Mouse (Mus musculus) limb, embryonic 15.5 days (tissue): ENCODE data around the gene Adamts1. TPM values are rescaled to one million over a fixed set of nuclear protein-coding genes. Genes with fewer than 3 reads are reported as not detected.

Experiments
- ATAC-seq: fragments of 200-750 bp; cut with Nextera tagmentation; 2 replicates; pipeline ENCODE4 v1.8.0; 2017; ENCODE audit warnings: low read depth, moderate TSS enrichment; ENCODE audit not compliant: insufficient number of reproducible peaks, low FRiP score, low TSS enrichment
- H3K27ac ChIP-seq: fragments of 300-500 bp; sonication (generic); 2 replicates; pipeline ENCODE4 v1.5.1; 2015; ENCODE audit warnings: moderate library complexity, mild to moderate bottlenecking, inconsistent platforms
- H3K27me3 ChIP-seq: fragments of 300-500 bp; sonication (generic); 2 replicates; pipeline ENCODE4 v1.6.1; 2015; ENCODE audit warnings: inconsistent platforms
- H3K36me3 ChIP-seq: fragments of 300-500 bp; sonication (generic); 2 replicates; pipeline ENCODE4 v1.6.1; 2015; ENCODE audit warnings: inconsistent platforms
- H3K4me1 ChIP-seq: fragments of 300-500 bp; sonication (generic); 2 replicates; pipeline ENCODE4 v1.6.1; 2015; ENCODE audit warnings: inconsistent platforms
- H3K4me2 ChIP-seq: fragments of 300-500 bp; sonication (generic); 2 replicates; pipeline ENCODE4 v1.6.1; 2015; ENCODE audit warnings: mild to moderate bottlenecking, inconsistent platforms
- H3K4me3 ChIP-seq: fragments of 300-500 bp; sonication (generic); 2 replicates; pipeline ENCODE4 v1.5.1; 2015; ENCODE audit warnings: mild to moderate bottlenecking, inconsistent platforms
- H3K9ac ChIP-seq: fragments of 300-500 bp; sonication (generic); 2 replicates; pipeline ENCODE4 v1.6.1; 2015; ENCODE audit warnings: inconsistent platforms
- H3K9me3 ChIP-seq: fragments of 300-500 bp; sonication (generic); 2 replicates; pipeline ENCODE4 v1.6.1; 2016; ENCODE audit warnings: inconsistent platforms
- WGBS: fragments of 180-500 bp; shearing (Covaris S2); methylation state at CpG from one replicate; pipeline ENCODE4 v1.1.7; 2015; 5-methylcytosine and 5-hydroxymethylcytosine counted together
- polyA plus RNA-seq: library from polyadenylated mRNA; unstranded; fragments of >200 nt; fragmentation: Nextera tagmentation; extraction: Ambion mirVana; gene quantifications from 2 replicates; pipeline ENCODE4 v1.2.1, GENCODE M21; 2015

The Adamts1 gene
- polyA plus RNA-seq, 1 experiment from 2014 or later = 49.5 TPM

DNA sequence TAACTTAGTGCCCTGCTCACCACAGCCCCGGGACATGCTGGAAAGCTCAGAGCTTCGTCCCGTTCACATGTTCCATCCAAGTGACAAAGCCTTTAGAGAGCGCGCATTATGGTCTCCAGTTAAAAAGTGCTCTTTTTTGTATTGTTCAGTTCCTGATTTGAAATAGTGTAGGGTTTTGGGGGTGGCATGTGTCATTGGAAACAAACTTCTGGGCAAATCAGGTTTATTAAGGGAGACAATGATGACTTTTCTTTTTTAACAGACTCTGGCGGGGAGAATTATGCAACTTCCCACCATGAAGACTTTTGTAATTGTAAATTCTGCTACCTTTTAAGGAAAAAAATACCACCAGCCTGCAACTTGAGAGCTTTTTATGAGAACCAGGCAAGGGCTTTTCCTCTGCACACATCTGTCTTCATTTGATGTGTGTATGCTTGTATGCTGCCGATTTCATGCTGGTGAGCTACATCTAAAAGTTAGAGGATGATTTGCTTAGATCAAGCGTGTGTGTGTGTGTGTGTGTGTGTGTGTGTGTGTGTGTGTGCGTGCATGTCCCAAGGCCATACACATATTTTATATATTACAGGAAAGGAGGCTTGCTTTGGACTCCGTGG lies 40.8 kb downstream of the Adamts1 start:
- WGBS = 47% methylated on average over 10 of the region's 10 CpGs
- Histone ChIP-seq H3K27me3 (no peaks in the 10 kb centered on the region), H3K9me3 (no peaks in the 10 kb centered on the region), H3K9ac (no peak overlapping the region), H3K4me3 (no peak overlapping the region), H3K36me3 (no peaks in the 10 kb centered on the region), H3K4me1 (0 out of 2 replicates have a peak, but pooled peaks cover 4% of the 10 kb centered on the region), H3K27ac (no peak overlapping the region), H3K4me2 (no peak overlapping the region)
- no peak for ATAC-seq

DNA sequence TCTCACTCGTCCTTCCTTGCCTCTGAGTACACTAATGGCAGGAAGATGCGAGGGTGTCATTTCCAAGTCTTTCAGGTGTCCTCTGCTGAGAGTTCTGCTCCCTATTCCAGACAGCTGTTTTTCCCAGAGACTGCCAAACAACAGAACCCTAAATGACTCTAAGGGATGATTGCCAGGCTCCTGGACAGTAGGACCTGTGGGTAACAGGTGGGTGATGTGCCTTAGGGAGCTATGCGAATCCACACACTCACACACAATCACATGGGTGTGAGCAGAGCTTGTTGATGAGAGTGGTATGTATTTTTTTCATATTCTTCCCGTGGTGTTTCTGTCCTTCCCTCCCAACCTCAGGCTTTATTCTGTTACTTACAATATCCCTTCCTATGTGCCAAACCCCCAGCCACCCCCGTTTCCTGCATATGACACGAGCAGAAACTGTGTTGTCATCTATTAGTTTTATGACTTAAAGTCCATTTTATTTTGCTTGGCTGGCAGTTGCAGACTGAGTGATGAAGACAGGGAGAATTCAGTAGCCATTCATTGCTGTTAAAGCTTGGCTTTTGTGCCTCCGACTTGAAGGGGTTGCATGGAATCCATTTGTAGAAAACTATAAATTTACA lies 41.8 kb downstream of the Adamts1 start:
- WGBS = 61% methylated on average over 7 of the region's 7 CpGs
- no peak for ATAC-seq
- Histone ChIP-seq H3K27me3 (no peaks in the 10 kb centered on the region), H3K9me3 (no peaks in the 10 kb centered on the region), H3K4me1 (peaks cover 6% of the 10 kb centered on the region; the same call in 1 of the 2 replicates), H3K4me3 (no peak overlapping the region), H3K27ac (no peak overlapping the region), H3K4me2 (no peak overlapping the region), H3K9ac (no peak overlapping the region), H3K36me3 (no peaks in the 10 kb centered on the region)

DNA sequence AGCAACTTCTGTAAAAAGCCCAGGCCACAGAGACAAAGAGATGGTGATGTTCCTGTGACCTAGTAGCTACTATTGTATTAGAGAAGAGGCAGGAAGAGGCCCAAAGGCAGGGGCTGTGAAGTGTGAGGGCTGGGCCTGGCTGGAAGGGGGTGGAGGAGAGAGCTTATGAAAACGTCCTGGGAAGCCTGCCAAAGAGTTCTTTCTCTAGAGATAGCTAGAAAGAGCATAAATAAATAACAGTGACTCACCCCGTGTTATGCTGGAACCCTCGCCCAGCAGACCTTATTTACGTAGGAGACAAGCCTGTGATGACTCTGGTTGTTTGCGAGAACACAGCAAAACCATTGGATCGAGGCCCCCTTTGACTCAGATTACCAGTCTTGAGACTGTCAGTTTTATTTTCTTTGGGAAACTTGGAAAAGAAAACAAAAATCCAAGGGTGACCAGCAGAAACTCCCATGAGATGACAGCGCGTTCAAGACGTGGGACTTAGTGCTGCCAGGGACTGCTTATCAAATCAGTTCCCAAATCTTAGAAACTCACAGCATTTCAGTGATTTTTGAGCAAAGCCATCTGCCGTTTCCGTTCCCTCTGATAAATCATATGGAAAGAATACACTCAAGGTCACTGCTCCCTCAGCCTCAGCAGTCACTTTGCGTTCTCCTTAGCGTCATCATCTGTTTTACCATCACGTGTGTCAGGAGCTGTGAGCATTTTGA lies 46.7 kb downstream of the Adamts1 start:
- no peak overlapping the region for H3K9ac ChIP-seq
- peak; percentile 67; the same call in 1 of the 2 replicates for ATAC-seq
- no peaks in the 10 kb centered on the region for H3K27me3 ChIP-seq
- H3K4me3 ChIP-seq = no peak overlapping the region
- no peak overlapping the region for H3K4me2 ChIP-seq
- H3K27ac ChIP-seq = peak overlapping the region; percentile 43; the same call in 1 of the 2 replicates
- no peaks in the 10 kb centered on the region for H3K36me3 ChIP-seq
- H3K9me3 ChIP-seq = no peaks in the 10 kb centered on the region
- peaks cover 9% of the 10 kb centered on the region; the same call in 1 of the 2 replicates for H3K4me1 ChIP-seq
- 53% methylated on average over 14 of the region's 14 CpGs for WGBS

DNA sequence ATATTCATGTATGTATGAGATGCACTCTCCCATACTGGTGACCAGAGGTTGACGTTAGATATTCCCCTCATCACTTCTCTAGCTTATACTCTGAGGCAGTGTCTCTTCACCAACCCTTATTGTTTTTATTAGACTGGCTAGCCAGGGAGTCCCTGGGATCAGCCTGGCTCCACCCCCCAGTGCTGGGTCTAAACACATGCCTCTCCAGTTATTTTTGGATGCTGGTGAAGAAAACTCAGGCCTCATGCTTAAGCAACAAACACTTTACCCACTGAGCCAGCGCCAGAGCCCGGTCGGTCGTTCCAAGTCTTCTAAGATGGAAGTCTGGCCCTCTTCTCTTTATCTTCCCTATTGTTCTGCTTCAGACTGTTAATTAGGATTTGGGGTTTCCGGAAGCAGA lies 53.6 kb downstream of the Adamts1 start:
- Histone ChIP-seq H3K9me3 (no peaks in the 10 kb centered on the region), H3K4me1 (0 out of 2 replicates have a peak, but pooled peaks cover 3% of the 10 kb centered on the region), H3K9ac (no peak overlapping the region), H3K4me3 (no peak overlapping the region), H3K27me3 (no peaks in the 10 kb centered on the region), H3K36me3 (no peaks in the 10 kb centered on the region), H3K27ac (no peak overlapping the region), H3K4me2 (no peak overlapping the region)
- WGBS = 80% methylated on average over 6 of the region's 6 CpGs
- ATAC-seq = no peak

DNA sequence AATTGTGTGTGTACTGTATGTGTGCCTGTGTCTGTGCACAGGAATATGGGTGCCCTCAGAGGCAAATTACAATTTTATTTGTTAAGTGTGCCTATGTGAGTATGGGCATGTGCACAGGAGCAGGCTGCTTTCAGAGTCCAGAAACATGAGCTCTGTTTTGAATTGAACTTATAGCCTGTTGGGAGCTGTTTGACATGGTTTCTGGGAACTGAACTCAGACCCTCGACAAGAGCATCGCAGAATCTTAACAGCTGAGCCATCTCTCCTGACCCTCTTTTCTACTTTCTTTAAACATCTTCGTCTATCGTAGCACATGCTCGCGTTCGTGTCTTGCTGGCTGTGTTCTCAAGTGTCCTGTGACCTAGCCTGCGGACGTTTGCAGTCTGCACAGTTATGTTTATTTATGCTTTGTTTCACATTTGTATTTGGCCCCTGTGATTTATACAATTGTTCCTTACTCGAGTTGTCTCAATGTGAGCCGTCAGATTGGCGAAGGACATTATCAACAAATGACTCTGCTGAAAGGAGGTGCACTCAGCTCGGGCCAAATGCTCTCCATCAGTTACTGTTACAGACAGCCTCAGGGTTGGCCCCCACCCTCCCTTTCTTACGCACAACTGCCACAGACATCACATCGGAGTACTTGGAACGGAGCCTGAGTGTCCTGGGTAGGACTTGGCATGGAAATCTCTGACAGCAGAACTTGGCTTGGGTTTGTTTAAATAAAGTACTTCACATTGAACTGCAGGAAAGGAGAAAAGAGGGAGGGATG lies 55.1 kb downstream of the Adamts1 start:
- no peak for ATAC-seq
- H3K4me3 ChIP-seq = no peak overlapping the region
- H3K36me3 ChIP-seq = no peaks in the 10 kb centered on the region
- H3K4me2 ChIP-seq = no peak overlapping the region
- WGBS = 56% methylated on average over 16 of the region's 16 CpGs
- 0 out of 2 replicates have a peak, but pooled peaks cover 3% of the 10 kb centered on the region for H3K4me1 ChIP-seq
- H3K27me3 ChIP-seq = no peaks in the 10 kb centered on the region
- no peak overlapping the region for H3K9ac ChIP-seq
- 0 out of 2 replicates have a peak overlapping the region, but pooled peaks have one; percentile 43 for H3K27ac ChIP-seq
- no peaks in the 10 kb centered on the region for H3K9me3 ChIP-seq

DNA sequence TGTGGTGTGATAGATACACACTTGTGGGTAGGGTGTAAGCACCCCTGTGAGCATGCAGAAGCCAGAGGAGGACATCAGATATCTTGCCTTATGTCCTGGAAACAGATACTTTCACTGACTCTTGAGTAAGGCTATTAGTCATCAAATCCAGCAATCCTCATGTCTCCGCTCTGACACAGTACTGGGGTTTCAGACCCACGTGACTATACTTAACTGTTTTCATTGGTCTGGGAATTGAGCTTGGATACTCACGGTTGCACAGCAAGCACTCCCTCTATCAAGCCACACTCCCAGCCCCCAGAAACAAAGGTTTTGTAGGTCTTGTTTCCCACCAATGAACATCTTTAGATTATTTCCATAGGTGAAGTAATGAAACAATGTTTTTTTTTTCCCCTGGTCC lies 56.5 kb downstream of the Adamts1 start:
- WGBS = 74% methylated on average over 3 of the region's 3 CpGs
- no peak overlapping the region for H3K4me3 ChIP-seq

More for the DNA sequence above, 56.5 kb downstream of the Adamts1 start:
- H3K9ac ChIP-seq = no peak overlapping the region
- 0 out of 2 replicates have a peak, but pooled peaks cover 3% of the 10 kb centered on the region for H3K4me1 ChIP-seq
- H3K4me2 ChIP-seq = no peak overlapping the region
- H3K9me3 ChIP-seq = no peaks in the 10 kb centered on the region
- no peaks in the 10 kb centered on the region for H3K36me3 ChIP-seq
- H3K27me3 ChIP-seq = no peaks in the 10 kb centered on the region
- H3K27ac ChIP-seq = no peak overlapping the region
- ATAC-seq = no peak

Other genes with a start within 250 kb of the Adamts1 start
- gene Cyyr1, start 249.7 kb downstream of the Adamts1 start, polyA plus RNA-seq = 3.7 and 3.9 TPM in 2 replicates
- gene Adamts5, start 98.7 kb upstream of the Adamts1 start, polyA plus RNA-seq = 10.0 and 10.7 TPM in 2 replicates